Mouse (Mus musculus) cerebral cortex, adult 2 months (tissue): ENCODE data around the gene Mical2.

Experiments
- WGBS: fragments of 180-500 bp; shearing (Covaris S2); methylation state at CpG from one replicate; pipeline ENCODE4 v1.1.7; 2018; 5-methylcytosine and 5-hydroxymethylcytosine counted together

Mical2 gene

GRCm38 (mm10) chr7:112208323-112209167, 17.1 kb upstream of the Mical2 start:
- 62% methylated on average over 10 of the region's 10 CpGs for WGBS

GRCm38 (mm10) chr7:112209621-112210020, 16.0 kb upstream of the Mical2 start:
- WGBS = 85% methylated on average over 4 of the region's 4 CpGs

DNA sequence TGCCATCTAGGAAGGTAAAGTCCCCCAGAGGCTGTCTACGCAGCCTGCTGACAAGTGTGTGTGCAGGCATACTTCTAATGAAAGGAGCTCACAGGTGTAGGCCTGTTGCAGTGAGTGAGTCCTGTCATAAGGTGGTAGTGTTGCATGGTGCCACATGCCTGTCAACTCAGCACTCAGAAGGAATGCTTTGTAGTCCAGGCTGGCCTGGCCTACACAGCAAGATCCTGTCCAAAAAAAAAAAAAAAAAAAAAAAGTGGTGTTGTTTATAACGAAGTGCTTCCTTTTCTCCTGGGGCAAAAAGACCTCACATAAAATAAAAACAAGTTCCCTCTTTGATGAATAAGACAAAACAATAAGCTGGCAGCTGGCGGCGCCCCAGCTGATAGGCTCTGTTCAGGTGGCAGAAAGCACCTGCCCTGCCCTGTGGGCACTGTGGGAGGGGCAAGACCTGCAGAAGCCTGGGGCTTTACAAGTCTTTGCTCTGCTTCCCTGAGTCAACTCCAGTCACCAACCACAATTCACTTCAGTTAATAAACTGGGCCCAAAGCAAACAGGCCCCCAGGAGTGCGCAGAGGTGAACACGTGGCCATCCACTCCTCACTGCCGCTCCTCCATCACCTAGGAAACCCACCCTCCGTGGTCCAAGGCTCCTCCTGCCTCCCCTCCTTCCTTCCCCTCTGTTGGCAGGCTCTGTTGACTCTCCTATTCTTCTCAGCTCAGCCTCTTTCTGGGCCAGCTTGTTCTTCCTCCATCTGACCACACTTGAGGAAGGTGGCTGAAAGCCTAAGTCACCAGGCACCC, 12.5 kb upstream of the Mical2 start:
- 28% methylated on average over 8 of the region's 8 CpGs for WGBS

DNA sequence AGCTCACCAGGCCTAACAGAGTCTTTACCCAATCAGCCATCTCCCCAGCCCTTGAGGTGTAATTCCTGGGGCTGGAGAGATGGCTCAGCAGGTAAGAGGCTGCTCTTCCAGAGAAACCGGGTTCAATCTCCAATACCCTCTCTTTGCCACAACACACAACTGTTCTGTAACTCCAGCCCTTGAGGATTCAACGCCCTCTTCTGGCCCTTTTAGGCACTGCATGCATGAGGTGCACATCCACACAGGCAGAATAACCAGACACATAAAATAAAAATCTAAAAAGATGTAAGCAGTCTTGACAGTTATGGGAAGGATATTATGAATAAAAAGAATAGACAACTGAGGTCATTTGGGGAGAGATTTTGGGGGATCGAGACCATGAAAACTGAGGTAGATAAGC, 9.8 kb upstream of the Mical2 start:
- 89% methylated on average over 3 of the region's 3 CpGs for WGBS

GRCm38 (mm10) chr7:112216720-112217119, 8.9 kb upstream of the Mical2 start:
- 78% methylated on average over 5 of the region's 5 CpGs for WGBS

GRCm38 (mm10) chr7:112217208-112217607, 8.4 kb upstream of the Mical2 start:
- WGBS = 52% methylated on average over 6 of the region's 6 CpGs

- WGBS = 25% methylated on average over 7 of the region's 7 CpGs
Measured at GRCm38 (mm10) chr7:112222733-112223524, 2.7 kb upstream of the Mical2 start.

DNA sequence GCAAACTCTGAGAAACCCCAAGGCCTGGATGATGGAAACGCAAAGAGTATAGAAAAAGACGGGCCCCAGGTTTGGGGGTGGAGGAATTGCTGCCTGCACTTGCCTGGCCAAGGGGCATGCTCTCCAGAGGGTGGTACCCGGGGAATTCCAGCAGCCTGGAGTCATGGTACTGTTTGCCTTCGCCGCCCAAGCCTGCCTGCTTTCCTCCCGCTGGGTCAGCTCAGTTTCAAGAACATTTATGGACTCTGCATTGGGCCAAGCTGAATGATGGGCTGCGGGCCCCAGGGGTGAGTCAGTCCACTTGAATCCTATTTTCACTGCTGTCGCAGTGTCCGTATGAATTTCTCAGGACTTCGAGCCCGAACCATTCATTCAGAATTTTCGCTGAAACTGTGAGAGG, 802 bp upstream of the Mical2 start:
- 71% methylated on average over 12 of the region's 12 CpGs for WGBS

GRCm38 (mm10) chr7:112226446-112227265, 1.0 kb downstream of the Mical2 start:
- 7% methylated on average over 24 of the region's 24 CpGs for WGBS

GRCm38 (mm10) chr7:112227266-112227562, 1.6 kb downstream of the Mical2 start:
- 35% methylated on average over 6 of the region's 6 CpGs for WGBS

GRCm38 (mm10) chr7:112228827-112229498, 3.3 kb downstream of the Mical2 start:
- 28% methylated on average over 20 of the region's 20 CpGs for WGBS

DNA sequence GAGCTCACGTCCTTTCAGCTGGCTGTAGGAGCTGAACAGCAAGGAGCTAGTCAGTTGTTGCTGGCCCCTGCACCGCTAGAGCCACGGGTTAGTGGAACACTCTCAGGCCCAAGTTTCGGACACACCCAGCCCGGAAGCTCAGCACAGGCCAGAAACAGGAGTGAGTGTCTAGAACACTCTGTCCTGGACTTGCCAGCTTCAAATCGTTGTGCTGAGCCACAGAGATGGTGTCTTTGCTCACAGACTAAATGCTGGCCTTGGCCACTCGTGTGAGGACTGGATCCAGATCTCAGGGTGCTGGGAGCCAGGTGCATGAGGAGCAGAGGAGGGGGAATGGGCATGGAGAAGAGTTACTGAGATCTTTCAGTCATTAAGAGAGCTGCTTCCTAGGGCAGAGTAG, 6.1 kb downstream of the Mical2 start:
- 48% methylated on average over 7 of the region's 7 CpGs for whole genome bisulfite sequencing

DNA sequence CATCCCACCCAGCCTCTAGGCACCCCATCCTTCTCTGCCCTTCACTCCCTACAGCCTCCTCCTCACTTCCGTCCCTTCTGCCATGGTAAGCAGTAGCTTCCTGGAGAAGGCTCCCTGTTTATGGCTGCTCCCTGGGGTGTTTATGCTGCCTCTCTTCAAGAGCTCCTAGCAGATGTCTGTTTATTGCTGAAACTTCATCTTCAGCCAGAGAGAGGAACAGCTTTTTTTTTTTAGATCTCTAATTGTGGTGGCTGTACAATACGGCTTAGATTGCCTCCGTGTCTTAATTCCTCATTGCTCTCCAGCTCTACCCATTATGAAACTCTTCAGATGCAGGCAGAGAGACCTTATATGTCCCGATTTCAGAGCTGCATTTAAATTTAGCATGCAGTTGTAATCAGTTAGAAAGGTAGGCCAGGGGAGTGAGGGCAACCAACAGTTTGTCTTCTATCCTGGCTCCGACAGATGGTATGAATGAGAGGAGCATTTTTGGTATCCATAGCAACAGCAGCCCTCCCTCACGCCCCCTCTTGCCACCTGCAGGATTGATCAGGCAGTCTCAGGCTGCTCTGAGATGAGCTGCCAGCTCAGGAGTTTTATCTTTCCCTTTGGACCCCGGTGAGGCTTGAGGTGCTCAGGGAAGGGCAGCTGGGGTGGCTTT, 7.8 kb downstream of the Mical2 start:
- WGBS = 19% methylated on average over 7 of the region's 7 CpGs

DNA sequence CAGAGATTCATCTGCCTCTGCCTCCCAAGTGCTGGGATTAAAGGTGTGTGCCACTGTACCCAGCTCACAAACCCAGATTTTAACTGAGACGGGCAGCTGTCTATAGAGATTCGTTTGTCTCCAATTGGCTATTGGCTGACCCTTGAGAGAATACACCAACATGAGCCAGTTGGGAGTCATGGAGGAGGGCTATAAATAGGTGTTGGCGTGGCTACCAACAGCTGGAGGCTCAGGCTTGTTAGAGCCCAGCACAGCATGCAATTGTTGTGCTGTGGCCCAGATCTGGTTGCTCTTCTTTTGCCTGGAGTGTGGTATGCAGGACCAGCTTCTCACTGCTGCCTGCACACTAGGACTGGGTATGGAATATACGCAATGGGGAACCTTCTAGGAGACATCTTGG, 8.8 kb downstream of the Mical2 start:
- WGBS = 46% methylated on average over 4 of the region's 4 CpGs

DNA sequence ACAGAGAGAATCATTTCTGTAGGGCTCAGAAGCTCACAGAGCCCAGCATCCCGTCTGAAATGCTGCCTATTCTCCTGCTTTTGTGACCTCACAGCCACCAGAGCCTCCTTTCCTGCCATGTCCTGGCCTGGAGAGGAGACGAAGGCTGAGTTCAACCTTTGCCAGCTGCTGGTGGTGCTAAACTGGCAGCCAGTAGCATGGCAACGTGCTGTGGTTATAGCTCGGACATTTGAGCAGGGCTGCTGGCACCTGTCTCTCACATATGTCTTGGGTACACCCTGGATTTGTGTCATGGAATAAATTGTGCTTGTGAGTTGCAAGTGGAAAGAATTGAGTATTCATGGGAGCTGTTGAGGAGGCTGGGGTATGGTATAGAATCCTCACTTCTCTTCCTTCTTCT, 9.8 kb downstream of the Mical2 start:
- 31% methylated on average over 4 of the region's 4 CpGs for WGBS

DNA sequence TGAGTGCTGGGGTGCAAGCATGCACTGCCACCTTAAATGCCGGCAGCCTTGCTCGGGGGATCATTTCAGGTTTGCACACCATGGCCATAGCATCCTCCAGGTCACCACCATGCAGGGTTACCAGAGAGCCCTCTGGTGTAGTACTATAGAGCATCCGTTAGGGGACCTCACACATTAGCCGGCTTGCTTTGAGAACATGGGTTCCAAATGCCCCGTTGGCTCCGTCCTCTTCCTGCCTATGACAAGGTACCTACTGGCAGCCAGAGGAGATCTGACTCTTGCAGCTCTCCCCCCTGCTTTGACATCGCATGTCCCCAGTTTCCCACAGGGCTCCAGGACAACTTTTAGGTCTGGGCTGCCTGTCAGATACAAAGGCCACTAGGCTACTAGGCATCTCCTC, 11.6 kb downstream of the Mical2 start:
- WGBS = 66% methylated on average over 7 of the region's 7 CpGs

DNA sequence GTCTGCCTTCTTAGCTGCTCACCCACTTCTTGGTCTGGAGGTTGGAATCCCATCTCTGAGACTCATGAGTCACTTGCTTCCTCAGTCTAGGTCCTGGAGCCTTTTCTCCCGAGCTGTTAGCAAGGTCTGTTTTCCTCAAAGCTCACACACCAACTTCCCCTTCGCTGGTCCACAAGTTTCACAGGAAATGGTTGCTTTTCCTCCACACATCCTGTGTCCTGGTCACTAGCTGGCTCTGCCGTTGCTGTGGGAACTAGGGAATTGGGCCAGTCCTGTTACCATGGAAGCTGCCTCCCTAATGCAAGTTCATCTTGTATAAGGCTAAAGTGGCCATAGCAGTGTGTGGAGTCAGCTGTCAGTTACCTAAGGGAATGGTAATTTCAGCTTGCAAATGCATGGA, 12.2 kb downstream of the Mical2 start:
- WGBS = 10% methylated on average over 3 of the region's 3 CpGs

DNA sequence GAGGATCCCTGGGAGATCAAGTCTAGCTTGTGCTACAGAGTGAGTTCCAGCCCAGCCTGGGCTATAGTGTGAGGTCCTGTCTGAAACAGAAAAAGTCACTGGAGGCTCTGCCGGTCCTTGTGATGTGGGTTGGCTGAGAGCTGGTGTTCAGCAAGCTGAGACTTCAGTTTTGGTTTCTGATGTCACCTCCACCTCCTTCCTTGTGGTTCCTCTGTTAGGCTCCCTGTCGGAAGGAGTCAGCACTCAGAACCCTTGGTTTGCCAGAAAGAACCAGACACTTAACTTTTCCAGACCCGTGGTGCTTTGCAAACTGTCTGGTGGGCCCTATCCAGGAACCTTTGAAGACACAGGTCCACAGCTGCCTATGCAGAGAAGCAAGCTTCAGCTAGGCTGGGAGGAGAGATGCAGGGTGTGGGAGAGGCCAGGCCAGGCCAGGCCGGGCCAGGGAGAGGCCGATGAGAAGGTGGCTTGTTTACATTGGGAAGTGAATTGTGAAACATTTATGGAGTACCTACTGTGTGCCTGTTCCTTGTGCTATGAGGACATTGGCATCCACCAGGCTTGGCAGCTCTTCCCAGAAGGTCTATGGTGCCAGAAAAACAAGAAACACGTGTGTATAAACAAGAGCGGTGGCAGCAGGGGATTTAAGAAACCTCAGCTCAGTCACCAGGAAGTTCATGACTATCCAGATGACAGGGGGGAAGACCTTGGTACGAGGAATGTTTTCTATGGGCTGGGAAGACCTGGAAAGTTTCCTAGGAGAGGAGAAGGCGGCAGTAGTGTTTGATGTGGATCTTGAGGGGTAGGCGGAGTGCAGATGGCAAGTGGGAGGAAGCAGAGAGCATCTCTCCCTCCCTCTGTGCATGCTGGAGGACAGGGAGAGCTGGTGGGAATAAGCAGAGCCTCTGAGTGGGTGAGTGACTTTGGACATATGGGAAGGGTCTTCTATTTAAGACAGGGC, 13.4 kb downstream of the Mical2 start:
- WGBS = 25% methylated on average over 10 of the region's 10 CpGs

DNA sequence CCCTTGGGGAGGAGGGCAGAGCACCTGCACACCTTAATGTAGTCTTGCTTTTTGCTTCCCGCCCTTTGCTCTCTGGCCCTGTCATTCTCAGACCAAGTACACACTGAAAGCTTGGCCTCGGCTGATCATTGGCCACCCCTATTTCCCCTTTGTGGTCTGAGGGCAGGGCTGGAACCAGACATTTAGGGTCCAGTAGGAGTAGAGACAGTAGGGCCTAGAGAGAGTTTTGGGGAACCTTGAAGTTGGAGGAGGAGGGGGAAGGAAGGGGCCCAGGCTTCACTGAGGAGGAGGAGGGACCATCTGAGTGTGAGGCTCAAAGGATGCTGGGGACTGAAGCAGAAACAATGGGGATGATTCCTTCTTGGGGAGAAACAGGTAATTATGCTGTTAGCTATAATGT, 15.1 kb downstream of the Mical2 start:
- WGBS = 83% methylated on average over 2 of the region's 2 CpGs
